Mouse (Mus musculus) hindlimb bud, embryonic 11.5 days (tissue): Measurements from ENCODE around the gene Crybb2.

Experiments used
- DNase-seq: peaks from one replicate; pipeline ENCODE4 v3.0.0-alpha.2; 2012; ENCODE audit warnings: low read depth, low spot score; ENCODE audit errors: extremely low spot score

Gene Crybb2

GRCm38 (mm10) chr5:113035094-113036047, 34.5 kb downstream of the Crybb2 start:
- DNase-seq: no peak

GRCm38 (mm10) chr5:113031201-113031754, 38.6 kb downstream of the Crybb2 start:
- no peak for DNase-seq

GRCm38 (mm10) chr5:113030082-113030481, 39.8 kb downstream of the Crybb2 start:
- DNase-seq: no peak

GRCm38 (mm10) chr5:113026706-113027105, 43.2 kb downstream of the Crybb2 start:
- DNase-seq: no peak

GRCm38 (mm10) chr5:113024154-113024764, 45.7 kb downstream of the Crybb2 start:
- DNase-seq: no peak

- no peak for DNase-seq
These were observed 51.7 kb downstream of the Crybb2 start for GRCm38 (mm10) chr5:113018190-113018589.

- DNase-seq: no peak
These were observed 52.9 kb downstream of the Crybb2 start for GRCm38 (mm10) chr5:113017004-113017403.

- DNase-seq: no peak
These were observed 54.5 kb downstream of the Crybb2 start, which contains the start of gene Grk3 for GRCm38 (mm10) chr5:113015236-113016061. Gene Grk3, minus strand, starts transcription at chr5:113015791.

GRCm38 (mm10) chr5:113014808-113015235, 55.1 kb downstream of the Crybb2 start:
- DNase-seq: no peak

GRCm38 (mm10) chr5:113014111-113014807, 55.7 kb downstream of the Crybb2 start:
- DNase-seq: no peak

GRCm38 (mm10) chr5:113011926-113012325, 58.0 kb downstream of the Crybb2 start:
- DNase-seq: no peak

- no peak for DNase-seq
These were observed 60.6 kb downstream of the Crybb2 start for GRCm38 (mm10) chr5:113009183-113009820.

GRCm38 (mm10) chr5:113008496-113008895, 61.4 kb downstream of the Crybb2 start:
- DNase-seq: no peak
